17 mouse cellular contexts compared by ENCODE assay signal in the genomic region with DNA sequence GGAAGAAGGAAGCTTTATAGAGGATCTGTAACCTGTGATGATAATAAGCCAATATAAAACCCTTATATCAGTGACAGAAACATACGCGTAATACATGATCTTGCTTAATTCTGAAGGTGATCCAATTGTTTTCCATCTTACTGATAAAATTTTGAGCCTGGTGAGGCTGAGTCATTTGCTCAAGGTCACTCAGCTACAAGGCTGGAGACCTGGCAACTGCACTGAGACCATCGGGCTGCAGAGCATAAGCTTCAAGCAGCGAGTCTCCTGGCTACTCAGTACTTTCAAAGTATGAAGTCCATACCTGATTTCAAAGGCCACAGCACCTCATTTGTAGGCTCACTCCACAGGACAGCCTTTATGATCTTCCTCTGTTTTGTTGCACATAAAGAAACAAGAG.
"Had no signal": no experiment of that assay in that cellular context is flagged by ENCODE, and none has a peak within 500 bp of the region (broad histone marks: within the 10 kb centered on the region; RNA-seq: fewer than 3 reads in every experiment).

No protein-coding gene starts in this region.

- H3K4me2 ChIP-seq: liver, embryonic 13.5 days; midbrain, embryonic 12.5 days; midbrain, embryonic 15.5 days; neural tube, embryonic 12.5 days; neural tube, embryonic 15.5 days; stomach, embryonic 15.5 days had no signal

- H3K36me3 ChIP-seq: liver, embryonic 13.5 days; midbrain, embryonic 12.5 days; midbrain, embryonic 15.5 days; neural tube, embryonic 12.5 days; neural tube, embryonic 15.5 days; stomach, embryonic 15.5 days had no signal

- H3K9ac ChIP-seq: liver, embryonic 13.5 days; midbrain, embryonic 12.5 days; midbrain, embryonic 15.5 days; neural tube, embryonic 12.5 days; neural tube, embryonic 15.5 days; stomach, embryonic 15.5 days had no signal

- H3K27me3 ChIP-seq: liver, embryonic 13.5 days; midbrain, embryonic 12.5 days; midbrain, embryonic 15.5 days; neural tube, embryonic 12.5 days; neural tube, embryonic 15.5 days; stomach, embryonic 15.5 days had no signal

- DNase-seq: kidney, postnatal 25 days; layer of hippocampus, adult 9-11 months; liver, embryonic 13.5 days; lung, adult 2 months; lung, postnatal 14 days; retina, postnatal 1 day; right cerebral cortex, postnatal 25 days; spleen, adult 18-20 months; thymus, postnatal 25 days had no signal

- ATAC-seq: midbrain, embryonic 15.5 days had no signal

- H3K4me1 ChIP-seq: liver, embryonic 13.5 days; midbrain, embryonic 12.5 days; midbrain, embryonic 15.5 days; neural tube, embryonic 12.5 days; stomach, embryonic 15.5 days had no signal

- H3K27ac ChIP-seq: kidney, postnatal 0 days; layer of hippocampus, adult 2 months; liver, embryonic 13.5 days; macrophage; midbrain, embryonic 12.5 days; midbrain, embryonic 15.5 days; neural tube, embryonic 12.5 days; neural tube, embryonic 15.5 days; stomach, embryonic 15.5 days had no signal

- H3K9me3 ChIP-seq: liver, embryonic 13.5 days; midbrain, embryonic 12.5 days; midbrain, embryonic 15.5 days; neural tube, embryonic 12.5 days; neural tube, embryonic 15.5 days; stomach, embryonic 15.5 days had no signal

- H3K4me3 ChIP-seq: layer of hippocampus, adult 2 months; liver, embryonic 13.5 days; midbrain, embryonic 12.5 days; midbrain, embryonic 15.5 days; neural tube, embryonic 12.5 days; neural tube, embryonic 15.5 days; stomach, embryonic 15.5 days had no signal
